Mouse (Mus musculus) inflammation-experienced regulatory T-cells, adult 6 months (primary cell): ENCODE results near the gene Kcnk13. TPM values are rescaled to one million over a fixed set of nuclear protein-coding genes. Genes with fewer than 3 reads are reported as not detected.

Experiments used
- ATAC-seq: one replicate; pipeline ENCODE4 v1.8.0; 2017
- polyA plus RNA-seq, 3 experiments: library from polyadenylated mRNA; unstranded; fragments of 100-300 nt; shearing (Covaris generic); gene quantifications; one replicate each; pipeline ENCODE4 v1.2.1; 2017

Kcnk13 gene
- not detected for polyA plus RNA-seq

GRCm38 (mm10) chr12:99964301-99965202 lies at the start of gene Kcnk13:
Gene Kcnk13 (plus strand): TSS chr12:99964499.
- ATAC-seq = peak; percentile 70

GRCm38 (mm10) chr12:99917800-99918427 lies 46.4 kb upstream of the Kcnk13 start:
- ATAC-seq = no peak

GRCm38 (mm10) chr12:99919636-99920035 lies 44.7 kb upstream of the Kcnk13 start:
- ATAC-seq = no peak

- ATAC-seq = no peak
Observed at GRCm38 (mm10) chr12:99921045-99921444, 43.3 kb upstream of the Kcnk13 start.

- no peak for ATAC-seq
Observed at GRCm38 (mm10) chr12:99923131-99923606, 41.1 kb upstream of the Kcnk13 start.

GRCm38 (mm10) chr12:99923703-99924102 lies 40.6 kb upstream of the Kcnk13 start:
- ATAC-seq = no peak

GRCm38 (mm10) chr12:99928311-99928710 lies 36.0 kb upstream of the Kcnk13 start:
- no peak for ATAC-seq

- no peak for ATAC-seq
Observed at GRCm38 (mm10) chr12:99929160-99929559, 35.1 kb upstream of the Kcnk13 start.

GRCm38 (mm10) chr12:99932245-99932644 lies 32.1 kb upstream of the Kcnk13 start:
- no peak for ATAC-seq

- no peak for ATAC-seq
Observed at GRCm38 (mm10) chr12:99933630-99934029, 30.7 kb upstream of the Kcnk13 start.

GRCm38 (mm10) chr12:99935403-99935802 lies 28.9 kb upstream of the Kcnk13 start:
- ATAC-seq = no peak

GRCm38 (mm10) chr12:99938476-99938875 lies 25.8 kb upstream of the Kcnk13 start:
- no peak for ATAC-seq

GRCm38 (mm10) chr12:99939179-99939578 lies 25.1 kb upstream of the Kcnk13 start:
- ATAC-seq = no peak

- no peak for ATAC-seq
Observed at GRCm38 (mm10) chr12:99940704-99941103, 23.6 kb upstream of the Kcnk13 start.

- no peak for ATAC-seq
Observed at GRCm38 (mm10) chr12:99942441-99942840, 21.9 kb upstream of the Kcnk13 start.

- no peak for ATAC-seq
Observed at GRCm38 (mm10) chr12:99952928-99953327, 11.4 kb upstream of the Kcnk13 start.

- ATAC-seq = no peak
Observed at GRCm38 (mm10) chr12:99956411-99956810, 7.9 kb upstream of the Kcnk13 start.

GRCm38 (mm10) chr12:99958068-99959060 lies 5.9 kb upstream of the Kcnk13 start:
- no peak for ATAC-seq

- no peak for ATAC-seq
Observed at GRCm38 (mm10) chr12:99959291-99959690, 5.0 kb upstream of the Kcnk13 start.

GRCm38 (mm10) chr12:99959930-99960329 lies 4.4 kb upstream of the Kcnk13 start:
- ATAC-seq = no peak

GRCm38 (mm10) chr12:99960675-99961074 lies 3.6 kb upstream of the Kcnk13 start:
- no peak for ATAC-seq
